In the genomic region with DNA sequence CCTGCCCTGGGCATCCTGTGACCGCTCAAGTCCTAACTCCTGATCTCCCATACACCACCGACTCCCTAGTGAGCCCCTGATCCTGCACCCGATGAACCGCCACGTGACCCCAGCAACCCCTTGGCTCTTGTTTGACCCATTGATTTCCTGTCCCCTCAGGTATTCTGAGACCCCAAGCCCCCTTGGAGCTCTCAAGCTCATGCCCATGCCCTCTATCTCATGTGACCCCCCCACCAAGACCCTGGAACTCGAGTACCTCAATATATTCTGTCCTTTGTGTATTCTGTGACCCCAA, we compare ENCODE assay signal across 8 mouse cellular contexts. TPM values are rescaled to one million over a fixed set of nuclear protein-coding genes. Genes with fewer than 3 reads are reported as not detected.
DNase-seq lines count a peak whose midpoint lies in the region; ATAC-seq and TF ChIP-seq lines count a peak whose summit lies in the region.

No protein-coding gene starts in this region.

- no peaks in the 10 kb centered on the region for H3K27me3 ChIP-seq in kidney, embryonic 14.5 days (ENCODE audit: control insufficient read depth, insufficient read depth, low read length)
- peaks cover 14% of the 10 kb centered on the region; the same call in 1 of the 2 replicates for H3K27me3 ChIP-seq in forebrain, postnatal 0 days (ENCODE audit: insufficient read depth, low read length)
- H3K27me3 ChIP-seq in midbrain, embryonic 10.5 days (ENCODE audit: low read depth, poor library complexity, severe bottlenecking) = peaks cover 31% of the 10 kb centered on the region

- peak overlapping the region; percentile 91 for H3K9ac ChIP-seq in kidney, embryonic 14.5 days (ENCODE audit: low read depth, low read length)
- H3K9ac ChIP-seq in forebrain, postnatal 0 days = peak overlapping the region; percentile 91

- DNase-seq in kidney, postnatal 14 days = no peak
- peak; percentile 9 for DNase-seq in T-cell, adult 2 months (ENCODE audit: low spot score)
- DNase-seq in forebrain, postnatal 0 days = no peak
- DNase-seq in midbrain, embryonic 10.5 days (ENCODE audit: low spot score) = no peak
- no peak for DNase-seq in retina, embryonic 14.5 days (ENCODE audit: low spot score)
- no peak for DNase-seq in gastrocnemius, postnatal 4 days (ENCODE audit: low spot score in 2 of 2)
- no peak for DNase-seq in gastrocnemius, postnatal 14 days

- H3K4me2 ChIP-seq in kidney, embryonic 14.5 days (replicated peaks; ENCODE audit: low read depth, low read length) = peak overlapping the region; percentile 99
- peak overlapping the region; percentile 89 for H3K4me2 ChIP-seq in forebrain, postnatal 0 days (ENCODE audit: low read depth)

- peaks cover 8% of the 10 kb centered on the region; the same call in 1 of the 2 replicates for H3K36me3 ChIP-seq in kidney, embryonic 14.5 days (ENCODE audit: control insufficient read depth, insufficient read depth, low read length)
- H3K36me3 ChIP-seq in forebrain, postnatal 0 days (ENCODE audit: insufficient read depth) = 0 out of 2 replicates have a peak, but pooled peaks cover 4% of the 10 kb centered on the region
- H3K36me3 ChIP-seq in midbrain, embryonic 10.5 days = peaks cover 14% of the 10 kb centered on the region

- H3K9me3 ChIP-seq in kidney, embryonic 14.5 days (ENCODE audit: control insufficient read depth, low read length) = no peaks in the 10 kb centered on the region; the same call in 1 of the 2 replicates
- H3K9me3 ChIP-seq in forebrain, postnatal 0 days (ENCODE audit: low read length) = no peaks in the 10 kb centered on the region
- no peaks in the 10 kb centered on the region; the same call in 1 of the 2 replicates for H3K9me3 ChIP-seq in midbrain, embryonic 10.5 days (replicated peaks)

- H3K4me3 ChIP-seq in kidney, embryonic 14.5 days (ENCODE audit: low read length) = peak overlapping the region; percentile 85
- peak overlapping the region; percentile 72 for H3K4me3 ChIP-seq in forebrain, postnatal 0 days (ENCODE audit: low read depth, low read length)
- H3K4me3 ChIP-seq in midbrain, embryonic 10.5 days = peak overlapping the region; percentile 76

- no peak for TF ChIP-seq CTCF in forebrain, postnatal 0 days (IDR thresholded peaks at IDR 0.05; ENCODE audit: low read depth)

- 17% methylated on average over 6 of the region's 6 CpGs for WGBS in kidney, embryonic 14.5 days
- 35% methylated on average over 6 of the region's 6 CpGs for WGBS in forebrain, postnatal 0 days
- WGBS in midbrain, embryonic 10.5 days = 37% methylated on average over 6 of the region's 6 CpGs

- peaks cover 37% of the 10 kb centered on the region for H3K4me1 ChIP-seq in kidney, embryonic 14.5 days (ENCODE audit: control insufficient read depth, insufficient read depth, low read length)
- peaks cover 26% of the 10 kb centered on the region for H3K4me1 ChIP-seq in forebrain, postnatal 0 days (ENCODE audit: insufficient read depth)
- H3K4me1 ChIP-seq in midbrain, embryonic 10.5 days = peaks cover 81% of the 10 kb centered on the region

- intact Hi-C loops in gastrocnemius, postnatal 14 days (cut with DNase I; ENCODE audit: low total_unique reads) = no loop called here

- H3K27ac ChIP-seq in kidney, embryonic 14.5 days (ENCODE audit: low read depth, low read length) = peak overlapping the region; percentile 97
- H3K27ac ChIP-seq in forebrain, postnatal 0 days (ENCODE audit: low read depth, low read length) = peak overlapping the region; percentile 54; the same call in 1 of the 2 replicates
- peak overlapping the region; percentile 92 for H3K27ac ChIP-seq in midbrain, embryonic 10.5 days (replicated peaks)

- no peak for ATAC-seq in kidney, embryonic 14.5 days (ENCODE audit: low FRiP score, low TSS enrichment)
- ATAC-seq in forebrain, postnatal 0 days = no peak

RNA-seq across cellular contexts. Expression of gene Ssbp4, which starts 1.1 kb away (rescaled TPM):
- 172 and 220 TPM in 2 replicates for polyA plus RNA-seq in kidney, embryonic 14.5 days (2014; fragmentation: Nextera tagmentation; extraction: Ambion mirVana)
- 197 and 249 TPM in 2 replicates for total RNA-seq in forebrain, postnatal 0 days (2014; rRNA removed)
- polyA plus RNA-seq in forebrain, postnatal 0 days (2015; fragmentation: Nextera tagmentation; extraction: Ambion mirVana) = 204 and 221 TPM in 2 replicates
- polyA plus RNA-seq in midbrain, embryonic 10.5 days (2016; fragmentation: Nextera tagmentation; extraction: Ambion mirVana) = 73.3 and 78.8 TPM in 2 replicates
- total RNA-seq in gastrocnemius, postnatal 4 days (2021) = 10 to 100 TPM; 49.6 to 60.7 TPM
- 10 to 100 TPM; 22.9 to 25.7 TPM for total RNA-seq in gastrocnemius, postnatal 14 days (2021)

RNA-seq across cellular contexts. Expression of gene Lrrc25, which starts 8.4 kb away (rescaled TPM):
- 1.1 and 1.4 TPM in 2 replicates for polyA plus RNA-seq in kidney, embryonic 14.5 days (2014; fragmentation: Nextera tagmentation; extraction: Ambion mirVana)
- 1.4 and 2.8 TPM in 2 replicates for total RNA-seq in forebrain, postnatal 0 days (2014; rRNA removed)
- polyA plus RNA-seq in forebrain, postnatal 0 days (2015; fragmentation: Nextera tagmentation; extraction: Ambion mirVana) = 1.2 TPM in 2 replicates
- 1.1 and 1.2 TPM in 2 replicates for polyA plus RNA-seq in midbrain, embryonic 10.5 days (2016; fragmentation: Nextera tagmentation; extraction: Ambion mirVana)
- 1 to 10 TPM; 2.5 to 3.2 TPM for total RNA-seq in gastrocnemius, postnatal 4 days (2021)
- under 1 TPM; 0.53 to 0.88 TPM for total RNA-seq in gastrocnemius, postnatal 14 days (2021)

RNA-seq across cellular contexts. Expression of gene Isyna1, which starts 13.4 kb away (rescaled TPM):
- 102 and 118 TPM in 2 replicates for polyA plus RNA-seq in kidney, embryonic 14.5 days (2014; fragmentation: Nextera tagmentation; extraction: Ambion mirVana)
- total RNA-seq in forebrain, postnatal 0 days (2014; rRNA removed) = 127 and 136 TPM in 2 replicates
- 93.3 and 106 TPM in 2 replicates for polyA plus RNA-seq in forebrain, postnatal 0 days (2015; fragmentation: Nextera tagmentation; extraction: Ambion mirVana)
- 126 and 137 TPM in 2 replicates for polyA plus RNA-seq in midbrain, embryonic 10.5 days (2016; fragmentation: Nextera tagmentation; extraction: Ambion mirVana)
- 10 to 100 TPM; 22.8 to 31.3 TPM for total RNA-seq in gastrocnemius, postnatal 4 days (2021)
- total RNA-seq in gastrocnemius, postnatal 14 days (2021) = 10 to 100 TPM; 18.7 to 24.7 TPM

RNA-seq across cellular contexts. Expression of gene Gdf15, which starts 24.7 kb away (rescaled TPM):
- polyA plus RNA-seq in kidney, embryonic 14.5 days (2014; fragmentation: Nextera tagmentation; extraction: Ambion mirVana) = 0.31 and 0.41 TPM in 2 replicates
- 0.90 TPM in 1 of 2 replicates, not detected in the other for total RNA-seq in forebrain, postnatal 0 days (2014; rRNA removed)
- polyA plus RNA-seq in forebrain, postnatal 0 days (2015; fragmentation: Nextera tagmentation; extraction: Ambion mirVana) = 0.18 and 0.26 TPM in 2 replicates
- not detected in 2 replicates for polyA plus RNA-seq in midbrain, embryonic 10.5 days (2016; fragmentation: Nextera tagmentation; extraction: Ambion mirVana)
- total RNA-seq in gastrocnemius, postnatal 4 days (2021) = under 1 TPM; 0.32 to 0.39 TPM
- not detected for total RNA-seq in gastrocnemius, postnatal 14 days (2021)

RNA-seq across cellular contexts. Expression of gene Pgpep1, which starts 52.6 kb away (rescaled TPM):
- 62.2 and 62.6 TPM in 2 replicates for polyA plus RNA-seq in kidney, embryonic 14.5 days (2014; fragmentation: Nextera tagmentation; extraction: Ambion mirVana)
- 22.1 and 23.8 TPM in 2 replicates for total RNA-seq in forebrain, postnatal 0 days (2014; rRNA removed)
- polyA plus RNA-seq in forebrain, postnatal 0 days (2015; fragmentation: Nextera tagmentation; extraction: Ambion mirVana) = 22.1 and 26.1 TPM in 2 replicates
- 51.8 and 89.7 TPM in 2 replicates for polyA plus RNA-seq in midbrain, embryonic 10.5 days (2016; fragmentation: Nextera tagmentation; extraction: Ambion mirVana)
- 10 to 100 TPM; 41.4 to 47.0 TPM for total RNA-seq in gastrocnemius, postnatal 4 days (2021)
- total RNA-seq in gastrocnemius, postnatal 14 days (2021) = 10 to 100 TPM; 18.2 to 21.6 TPM
